Mouse (Mus musculus) neural tube, embryonic 15.5 days (tissue): ENCODE measurements at regions not wholly inside any gene's neighbourhood (a gene's known extent, or its start where the extent isn't known, plus 50 kb on each side); places are given as distances from the start of the nearest gene placed in this dataset.

ENCODE experiments used
- ATAC-seq: fragments of 200-750 bp; cut with Nextera tagmentation; 2 replicates; pipeline ENCODE4 v1.8.0; 2017; ENCODE audit warnings: mild to moderate bottlenecking, moderate TSS enrichment, moderate library complexity; ENCODE audit not compliant: low FRiP score
- H3K27ac ChIP-seq: fragments of 300-500 bp; sonication (generic); replicated peaks from 2 replicates; pipeline ENCODE4 v1.5.1; 2015; ENCODE audit warnings: mild to moderate bottlenecking, inconsistent platforms
- H3K27me3 ChIP-seq: fragments of 300-500 bp; sonication (generic); replicated peaks from 2 replicates; pipeline ENCODE4 v1.6.1; 2015; ENCODE audit warnings: inconsistent platforms
- H3K36me3 ChIP-seq: fragments of 300-500 bp; sonication (generic); 2 replicates; pipeline ENCODE4 v1.6.1; 2015; ENCODE audit warnings: inconsistent platforms
- H3K4me1 ChIP-seq: fragments of 300-500 bp; sonication (generic); 2 replicates; pipeline ENCODE4 v1.6.1; 2015; ENCODE audit warnings: inconsistent platforms
- H3K4me2 ChIP-seq: fragments of 300-500 bp; sonication (generic); 2 replicates; pipeline ENCODE4 v1.6.1; 2015; ENCODE audit warnings: inconsistent platforms, mild to moderate bottlenecking, moderate library complexity
- H3K4me3 ChIP-seq: fragments of 300-500 bp; sonication (generic); replicated peaks from 2 replicates; pipeline ENCODE4 v1.5.1; 2015; ENCODE audit warnings: mild to moderate bottlenecking, inconsistent platforms
- H3K9ac ChIP-seq: fragments of 300-500 bp; sonication (generic); replicated peaks from 2 replicates; pipeline ENCODE4 v1.6.1; 2015; ENCODE audit warnings: mild to moderate bottlenecking, inconsistent platforms
- H3K9me3 ChIP-seq: fragments of 300-500 bp; sonication (generic); replicated peaks from 2 replicates; pipeline ENCODE4 v1.6.1; 2016; ENCODE audit warnings: inconsistent platforms
- WGBS: fragments of 180-500 bp; shearing (Covaris S2); methylation state at CpG from one replicate; pipeline ENCODE4 v1.1.7; 2015; ENCODE audit warnings: mixed read lengths; 5-methylcytosine and 5-hydroxymethylcytosine counted together

GRCm38 (mm10) chr1:83755336-83755735 is 347.3 kb upstream of the Sphkap start:
- Histone ChIP-seq H3K36me3 (no peaks in the 10 kb centered on the region), H3K4me3 (no peak overlapping the region), H3K9ac (no peak overlapping the region), H3K9me3 (no peaks in the 10 kb centered on the region), H3K27ac (no peak overlapping the region), H3K4me1 (no peaks in the 10 kb centered on the region), H3K27me3 (no peaks in the 10 kb centered on the region), H3K4me2 (no peak overlapping the region)
- WGBS = 20% methylated on average over 1 of the region's 1 CpGs
- no peak for ATAC-seq

- no peaks in the 10 kb centered on the region for H3K36me3 ChIP-seq
- no peak overlapping the region for H3K27ac ChIP-seq
- ATAC-seq = no peak
- H3K9ac ChIP-seq = no peak overlapping the region
- peaks cover 7% of the 10 kb centered on the region for H3K4me1 ChIP-seq
- H3K9me3 ChIP-seq = no peaks in the 10 kb centered on the region
- H3K4me3 ChIP-seq = no peak overlapping the region
- 58% methylated on average over 4 of the region's 4 CpGs for WGBS
- H3K27me3 ChIP-seq = no peaks in the 10 kb centered on the region
- no peak overlapping the region for H3K4me2 ChIP-seq
These were observed 345.0 kb upstream of the Sphkap start for GRCm38 (mm10) chr1:83752976-83753375.

- Histone ChIP-seq H3K4me3 (no peak overlapping the region), H3K9ac (no peak overlapping the region), H3K36me3 (no peaks in the 10 kb centered on the region), H3K27ac (no peak overlapping the region; the same call in 1 of the 2 replicates), H3K4me1 (peaks cover 18% of the 10 kb centered on the region), H3K4me2 (no peak overlapping the region), H3K9me3 (no peaks in the 10 kb centered on the region), H3K27me3 (no peaks in the 10 kb centered on the region)
- 23% methylated on average over 4 of the region's 4 CpGs for WGBS
- no peak for ATAC-seq
These were observed 341.0 kb upstream of the Sphkap start for GRCm38 (mm10) chr1:83748974-83749373.

- Histone ChIP-seq H3K9me3 (no peaks in the 10 kb centered on the region), H3K4me3 (no peak overlapping the region), H3K36me3 (no peaks in the 10 kb centered on the region), H3K27me3 (no peaks in the 10 kb centered on the region), H3K4me2 (no peak overlapping the region), H3K9ac (no peak overlapping the region), H3K27ac (peak overlapping the region; percentile 18; the same call in 1 of the 2 replicates), H3K4me1 (peaks cover 18% of the 10 kb centered on the region)
- ATAC-seq = no peak
- 20% methylated on average over 3 of the region's 3 CpGs for WGBS
These were observed 340.1 kb upstream of the Sphkap start for GRCm38 (mm10) chr1:83748061-83748460.

- Histone ChIP-seq H3K36me3 (no peaks in the 10 kb centered on the region), H3K9ac (no peak overlapping the region), H3K4me2 (no peak overlapping the region), H3K27ac (no peak overlapping the region), H3K4me1 (peaks cover 18% of the 10 kb centered on the region), H3K27me3 (no peaks in the 10 kb centered on the region), H3K4me3 (no peak overlapping the region), H3K9me3 (no peaks in the 10 kb centered on the region)
- WGBS = 78% methylated on average over 3 of the region's 3 CpGs
- no peak for ATAC-seq
These were observed 339.4 kb upstream of the Sphkap start for GRCm38 (mm10) chr1:83747412-83747811.

GRCm38 (mm10) chr1:83746036-83746435 is 338.0 kb upstream of the Sphkap start:
- Histone ChIP-seq H3K4me2 (peak overlapping the region; percentile 19), H3K4me3 (no peak overlapping the region), H3K27ac (0 out of 2 replicates have a peak overlapping the region, but pooled peaks have one; percentile 28), H3K9me3 (no peaks in the 10 kb centered on the region), H3K36me3 (no peaks in the 10 kb centered on the region), H3K27me3 (no peaks in the 10 kb centered on the region), H3K9ac (no peak overlapping the region), H3K4me1 (peaks cover 18% of the 10 kb centered on the region)
- 23% methylated on average over 6 of the region's 6 CpGs for WGBS
- ATAC-seq = peak; percentile 85; the same call in 1 of the 2 replicates

- Histone ChIP-seq H3K4me2 (no peak overlapping the region), H3K27ac (no peak overlapping the region)
- WGBS = 35% methylated on average over 2 of the region's 2 CpGs
These were observed 328.6 kb upstream of the Sphkap start for GRCm38 (mm10) chr1:83736428-83737117.

GRCm38 (mm10) chr1:83731682-83732081 is 323.7 kb upstream of the Sphkap start:
- no peaks in the 10 kb centered on the region for H3K36me3 ChIP-seq
- no peak overlapping the region for H3K4me3 ChIP-seq
- no peaks in the 10 kb centered on the region for H3K27me3 ChIP-seq
- no peak for ATAC-seq
- no peak overlapping the region for H3K9ac ChIP-seq
- peaks cover 9% of the 10 kb centered on the region; the same call in 1 of the 2 replicates for H3K4me1 ChIP-seq
- H3K27ac ChIP-seq = no peak overlapping the region
- no peak overlapping the region for H3K4me2 ChIP-seq
- H3K9me3 ChIP-seq = no peaks in the 10 kb centered on the region
- 84% methylated on average over 1 of the region's 1 CpGs for WGBS

More at GRCm38 (mm10) chr1:83736428-83737117, 328.6 kb upstream of the Sphkap start:
- no peaks in the 10 kb centered on the region for H3K4me1 ChIP-seq
- no peaks in the 10 kb centered on the region for H3K27me3 ChIP-seq
- ATAC-seq = peak; percentile 81
- H3K4me3 ChIP-seq = no peak overlapping the region
- H3K9ac ChIP-seq = no peak overlapping the region
- no peaks in the 10 kb centered on the region for H3K36me3 ChIP-seq
- H3K9me3 ChIP-seq = no peaks in the 10 kb centered on the region

GRCm38 (mm10) chr1:83728810-83729209 is 320.8 kb upstream of the Sphkap start:
- 0 out of 2 replicates have a peak overlapping the region, but pooled peaks have one; percentile 1 for H3K27ac ChIP-seq
- no peaks in the 10 kb centered on the region for H3K27me3 ChIP-seq
- no peak overlapping the region for H3K4me2 ChIP-seq
- H3K4me1 ChIP-seq = peaks cover 9% of the 10 kb centered on the region; the same call in 1 of the 2 replicates
- H3K9me3 ChIP-seq = no peaks in the 10 kb centered on the region
- H3K9ac ChIP-seq = no peak overlapping the region
- 54% methylated on average over 6 of the region's 6 CpGs for WGBS
- peak; percentile 43 for ATAC-seq
- H3K4me3 ChIP-seq = no peak overlapping the region
- no peaks in the 10 kb centered on the region for H3K36me3 ChIP-seq

- Histone ChIP-seq H3K4me1 (peaks cover 9% of the 10 kb centered on the region; the same call in 1 of the 2 replicates), H3K36me3 (no peaks in the 10 kb centered on the region), H3K4me3 (no peak overlapping the region), H3K9ac (no peak overlapping the region), H3K9me3 (no peaks in the 10 kb centered on the region), H3K4me2 (no peak overlapping the region), H3K27me3 (no peaks in the 10 kb centered on the region), H3K27ac (peak overlapping the region; percentile 54)
- WGBS = 77% methylated on average over 4 of the region's 4 CpGs
- peak; percentile 38; the same call in 1 of the 2 replicates for ATAC-seq
These were observed 319.9 kb upstream of the Sphkap start for GRCm38 (mm10) chr1:83727938-83728337.

- peak overlapping the region; percentile 54; the same call in 1 of the 2 replicates for H3K27ac ChIP-seq
- H3K4me2 ChIP-seq = no peak overlapping the region
- peak; percentile 63 for ATAC-seq
- 84% methylated on average over 4 of the region's 4 CpGs for WGBS
- H3K9me3 ChIP-seq = no peaks in the 10 kb centered on the region
- H3K4me1 ChIP-seq = peaks cover 9% of the 10 kb centered on the region; the same call in 1 of the 2 replicates
- H3K27me3 ChIP-seq = no peaks in the 10 kb centered on the region
- no peaks in the 10 kb centered on the region for H3K36me3 ChIP-seq
- no peak overlapping the region for H3K4me3 ChIP-seq
- no peak overlapping the region for H3K9ac ChIP-seq
These were observed 319.2 kb upstream of the Sphkap start for GRCm38 (mm10) chr1:83727215-83727614.

- Histone ChIP-seq H3K4me3 (no peak overlapping the region), H3K4me2 (no peak overlapping the region), H3K9ac (no peak overlapping the region), H3K27ac (no peak overlapping the region), H3K27me3 (no peaks in the 10 kb centered on the region), H3K4me1 (peaks cover 5% of the 10 kb centered on the region; the same call in 1 of the 2 replicates), H3K36me3 (no peaks in the 10 kb centered on the region), H3K9me3 (no peaks in the 10 kb centered on the region)
- WGBS = 78% methylated on average over 1 of the region's 1 CpGs
- no peak for ATAC-seq
These were observed 315.1 kb upstream of the Sphkap start for GRCm38 (mm10) chr1:83723096-83723495.
